Mouse (Mus musculus) hindbrain, embryonic 11.5 days (tissue): ENCODE measurements around the gene Tecta. TPM values are rescaled to one million over a fixed set of nuclear protein-coding genes. Genes with fewer than 3 reads are reported as not detected.

Experiments used
- ATAC-seq: fragments of 200-750 bp; cut with Nextera tagmentation; 2 replicates; pipeline ENCODE4 v1.8.0; 2017; ENCODE audit warnings: mild to moderate bottlenecking, moderate TSS enrichment, moderate library complexity; ENCODE audit not compliant: low FRiP score
- DNase-seq: peaks from one replicate; pipeline ENCODE4 v3.0.0-alpha.2; 2015; ENCODE audit warnings: low spot score
- H3K27ac ChIP-seq: fragments of 300-500 bp; sonication (generic); 2 replicates; pipeline ENCODE4 v1.5.1; 2014; ENCODE audit warnings: mild to moderate bottlenecking, low read depth, low read length
- H3K27me3 ChIP-seq: fragments of 300-500 bp; sonication (generic); 2 replicates; pipeline ENCODE4 v1.6.1; 2014; ENCODE audit warnings: mild to moderate bottlenecking, low read length, moderate library complexity, mixed read lengths; ENCODE audit not compliant: control insufficient read depth, insufficient read depth
- H3K36me3 ChIP-seq: fragments of 300-500 bp; sonication (generic); 2 replicates; pipeline ENCODE4 v1.6.1; 2014; ENCODE audit warnings: mild to moderate bottlenecking, low read length, moderate library complexity, mixed read lengths; ENCODE audit not compliant: control insufficient read depth, insufficient read depth
- H3K4me1 ChIP-seq: fragments of 300-500 bp; sonication (generic); replicated peaks from 2 replicates; pipeline ENCODE4 v1.6.1; 2014; ENCODE audit warnings: low read length, mixed read lengths; ENCODE audit not compliant: control insufficient read depth, insufficient read depth
- H3K4me2 ChIP-seq: fragments of 300-500 bp; sonication (generic); replicated peaks from 2 replicates; pipeline ENCODE4 v1.6.1; 2014; ENCODE audit warnings: mild to moderate bottlenecking, low read depth, low read length
- H3K4me3 ChIP-seq: fragments of 300-500 bp; sonication (generic); 2 replicates; pipeline ENCODE4 v1.5.1; 2014; ENCODE audit warnings: low read depth, low read length
- H3K9ac ChIP-seq: fragments of 300-500 bp; sonication (generic); 2 replicates; pipeline ENCODE4 v1.6.1; 2014; ENCODE audit warnings: low read depth, low read length
- H3K9me3 ChIP-seq: fragments of 300-500 bp; sonication (generic); 2 replicates; pipeline ENCODE4 v1.6.1; 2016; ENCODE audit warnings: low read length; ENCODE audit not compliant: control insufficient read depth
- WGBS: fragments of 180-500 bp; shearing (Covaris S2); extraction: QIAGEN DNeasy Blood & Tissue Kit; methylation state at CpG from one replicate; pipeline ENCODE4 v1.1.7; 2014; 5-methylcytosine and 5-hydroxymethylcytosine counted together
- polyA plus RNA-seq: library from polyadenylated mRNA; unstranded; fragments of >200 nt; fragmentation: Nextera tagmentation; extraction: Ambion mirVana; gene quantifications from 2 replicates; pipeline ENCODE4 v1.2.1, GENCODE M21; 2014

Tecta gene
- polyA plus RNA-seq, 1 experiment from 2014 or later = 0.71 TPM

DNA sequence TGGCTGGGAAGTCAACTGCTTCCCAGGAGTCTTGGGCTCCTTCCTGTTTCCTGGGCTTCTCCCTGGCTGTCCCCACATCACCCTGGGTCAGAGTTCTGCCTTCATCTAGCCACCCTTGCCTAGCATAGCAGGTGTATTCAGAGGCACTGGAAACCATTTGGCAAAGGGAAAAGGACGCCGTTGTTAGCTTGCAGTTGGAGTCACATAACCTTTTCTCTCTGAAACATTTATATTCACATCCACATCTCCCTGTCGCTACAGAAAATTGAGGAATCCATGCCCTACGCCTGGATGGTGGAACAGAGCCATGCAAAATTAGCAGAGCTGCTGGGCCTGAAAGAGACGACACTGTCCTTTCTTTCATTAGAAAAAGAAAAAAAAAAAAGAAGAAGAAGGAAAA lies 17.7 kb downstream of the Tecta start:
- no peak for DNase-seq
- ATAC-seq = no peak
- H3K9me3 ChIP-seq = no peaks in the 10 kb centered on the region
- H3K4me2 ChIP-seq = no peak overlapping the region
- WGBS = 55% methylated on average over 5 of the region's 5 CpGs
- H3K27me3 ChIP-seq = no peaks in the 10 kb centered on the region; the same call in 1 of the 2 replicates
- no peaks in the 10 kb centered on the region for H3K36me3 ChIP-seq
- H3K4me3 ChIP-seq = no peak overlapping the region
- no peak overlapping the region for H3K27ac ChIP-seq
- no peaks in the 10 kb centered on the region for H3K4me1 ChIP-seq
- H3K9ac ChIP-seq = no peak overlapping the region

DNA sequence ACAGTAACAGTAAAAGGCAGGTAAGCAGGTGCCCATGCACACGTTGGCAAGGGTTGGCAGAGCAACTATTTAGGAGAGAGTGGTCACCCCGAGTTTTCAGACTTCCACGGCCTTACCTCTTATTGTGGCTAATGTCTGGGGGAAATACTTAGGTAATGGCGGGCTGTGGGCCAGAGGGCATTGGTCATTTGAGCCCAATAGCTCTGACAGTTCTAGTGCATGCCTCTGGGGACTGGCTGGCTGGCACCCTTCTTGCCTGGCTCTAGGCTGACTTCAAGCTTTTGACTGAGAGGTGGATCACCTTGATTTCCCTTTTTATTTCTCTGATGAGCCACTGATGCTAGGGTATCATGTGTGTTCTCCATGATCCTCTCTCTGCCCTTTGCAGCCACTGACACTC lies 21.7 kb downstream of the Tecta start:
- no peaks in the 10 kb centered on the region for H3K4me1 ChIP-seq
- no peak overlapping the region for H3K4me3 ChIP-seq
- no peak overlapping the region for H3K27ac ChIP-seq
- no peaks in the 10 kb centered on the region for H3K9me3 ChIP-seq
- H3K4me2 ChIP-seq = no peak overlapping the region
- H3K36me3 ChIP-seq = no peaks in the 10 kb centered on the region
- H3K27me3 ChIP-seq = no peaks in the 10 kb centered on the region; the same call in 1 of the 2 replicates
- no peak overlapping the region for H3K9ac ChIP-seq
- ATAC-seq (no peak), DNase-seq (no peak)
- WGBS = 92% methylated on average over 4 of the region's 4 CpGs

DNA sequence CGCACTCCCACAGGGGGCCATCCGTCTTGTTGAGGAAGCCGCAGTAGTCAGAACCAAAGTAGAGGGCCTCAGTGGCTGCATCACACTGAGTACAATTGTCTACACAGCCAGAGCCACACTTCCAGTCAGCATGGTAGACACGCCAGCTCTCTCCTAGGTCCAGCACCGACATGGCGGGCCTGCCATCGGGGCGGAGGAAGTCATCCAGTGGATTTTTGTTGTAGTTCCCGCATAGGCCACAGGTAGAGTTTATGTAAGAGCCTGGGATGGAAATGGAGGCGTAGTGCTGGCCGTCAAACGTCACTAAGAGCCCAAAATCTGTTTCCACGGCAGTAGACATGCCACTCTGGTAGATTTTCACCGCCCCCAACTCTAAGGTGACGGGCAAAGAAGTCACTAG lies 22.1 kb downstream of the Tecta start:
- DNase-seq (no peak), ATAC-seq (no peak)
- Histone ChIP-seq H3K9ac (no peak overlapping the region), H3K36me3 (no peaks in the 10 kb centered on the region), H3K4me1 (no peaks in the 10 kb centered on the region), H3K27ac (no peak overlapping the region), H3K9me3 (no peaks in the 10 kb centered on the region), H3K4me2 (no peak overlapping the region), H3K27me3 (no peaks in the 10 kb centered on the region), H3K4me3 (no peak overlapping the region)
- WGBS = 91% methylated on average over 15 of the region's 15 CpGs

DNA sequence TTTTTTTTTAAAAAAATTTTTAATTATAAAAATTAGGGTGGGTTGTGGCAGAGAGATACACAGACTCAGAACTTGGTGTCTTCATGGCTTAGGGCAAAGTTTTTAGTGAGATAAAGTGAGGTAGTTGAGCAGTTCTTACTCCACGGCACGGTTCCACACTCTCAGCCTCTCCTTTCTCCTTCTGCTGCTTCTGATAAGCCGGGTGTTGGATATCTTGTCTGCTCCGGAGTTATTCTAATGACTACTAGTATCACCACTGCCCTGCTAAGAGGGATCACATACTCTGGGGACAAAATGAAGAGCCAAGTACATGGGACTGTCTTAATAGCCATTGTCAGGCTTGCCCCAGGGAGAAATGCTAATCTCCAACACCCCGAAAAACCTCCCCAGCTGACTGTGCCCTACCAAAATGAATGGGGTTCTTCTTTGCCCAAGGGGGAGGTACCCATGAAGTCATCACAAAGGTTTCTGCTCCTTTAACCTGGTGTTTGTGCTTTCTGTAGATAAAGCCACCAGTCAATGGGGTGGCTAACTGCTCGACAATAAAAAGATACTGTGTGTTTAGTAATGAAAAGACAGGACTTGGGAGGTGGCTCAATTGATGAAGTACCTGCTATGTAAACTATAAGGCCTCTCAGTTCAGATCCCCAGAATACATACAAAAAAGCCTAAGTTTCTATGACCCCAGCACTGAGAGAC lies 27.9 kb downstream of the Tecta start:
- Histone ChIP-seq H3K27ac (no peak overlapping the region), H3K4me3 (no peak overlapping the region), H3K36me3 (no peaks in the 10 kb centered on the region), H3K9ac (no peak overlapping the region), H3K4me2 (no peak overlapping the region), H3K27me3 (no peaks in the 10 kb centered on the region), H3K4me1 (no peaks in the 10 kb centered on the region), H3K9me3 (no peaks in the 10 kb centered on the region)
- 79% methylated on average over 6 of the region's 6 CpGs for WGBS
- ATAC-seq (no peak), DNase-seq (no peak)

DNA sequence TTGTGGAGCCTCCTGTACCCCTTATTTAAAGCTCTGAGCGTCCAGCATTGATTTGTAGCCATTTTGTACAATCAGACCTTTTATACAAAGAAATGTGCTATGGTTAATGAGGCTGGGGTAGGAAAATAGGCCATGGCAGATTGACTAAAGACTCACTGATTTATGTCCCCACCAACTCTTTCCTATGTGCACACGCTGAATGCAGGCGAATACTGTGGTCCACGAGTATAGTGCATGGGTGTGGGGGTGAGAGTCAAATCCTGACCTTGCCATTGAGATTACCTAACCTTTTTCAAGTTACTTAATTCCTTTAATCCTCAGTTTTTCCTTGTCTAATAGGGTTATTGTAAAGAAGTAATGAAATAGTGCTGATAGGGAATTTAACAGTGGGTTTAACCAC lies 42.1 kb downstream of the Tecta start:
- H3K4me1 ChIP-seq = no peaks in the 10 kb centered on the region

DNA sequence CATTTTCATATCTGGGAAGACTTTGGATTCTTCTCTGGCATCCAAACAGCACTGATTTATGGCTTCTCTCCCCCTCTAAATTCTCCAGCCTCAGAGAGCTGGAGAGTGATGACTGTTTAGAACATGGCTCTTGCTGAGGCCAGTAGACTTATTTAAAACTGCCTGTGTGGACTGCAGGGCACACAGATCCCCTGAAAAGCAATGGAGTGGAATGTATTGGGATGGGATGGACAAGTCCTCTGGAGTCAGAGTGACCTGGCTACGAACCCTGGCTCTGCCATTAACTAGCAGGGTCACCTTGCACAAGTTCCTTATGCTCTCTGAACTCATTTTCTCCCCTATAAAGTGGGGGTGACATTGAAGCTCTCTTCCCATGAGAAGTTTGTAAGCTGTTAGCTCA lies 44.9 kb downstream of the Tecta start:
- Histone ChIP-seq H3K36me3 (no peaks in the 10 kb centered on the region), H3K4me2 (no peak overlapping the region), H3K4me1 (no peaks in the 10 kb centered on the region), H3K27ac (no peak overlapping the region), H3K9ac (no peak overlapping the region), H3K27me3 (no peaks in the 10 kb centered on the region), H3K9me3 (no peaks in the 10 kb centered on the region), H3K4me3 (no peak overlapping the region)
- 77% methylated on average over 1 of the region's 1 CpGs for WGBS
- DNase-seq (no peak), ATAC-seq (no peak)

More for the DNA sequence above, 42.1 kb downstream of the Tecta start:
- no peaks in the 10 kb centered on the region for H3K9me3 ChIP-seq
- DNase-seq (no peak), ATAC-seq (no peak)
- no peaks in the 10 kb centered on the region for H3K27me3 ChIP-seq
- no peaks in the 10 kb centered on the region for H3K36me3 ChIP-seq
- H3K9ac ChIP-seq = no peak overlapping the region
- H3K27ac ChIP-seq = no peak overlapping the region
- no peak overlapping the region for H3K4me3 ChIP-seq
- H3K4me2 ChIP-seq = no peak overlapping the region
- WGBS = 77% methylated on average over 4 of the region's 4 CpGs

DNA sequence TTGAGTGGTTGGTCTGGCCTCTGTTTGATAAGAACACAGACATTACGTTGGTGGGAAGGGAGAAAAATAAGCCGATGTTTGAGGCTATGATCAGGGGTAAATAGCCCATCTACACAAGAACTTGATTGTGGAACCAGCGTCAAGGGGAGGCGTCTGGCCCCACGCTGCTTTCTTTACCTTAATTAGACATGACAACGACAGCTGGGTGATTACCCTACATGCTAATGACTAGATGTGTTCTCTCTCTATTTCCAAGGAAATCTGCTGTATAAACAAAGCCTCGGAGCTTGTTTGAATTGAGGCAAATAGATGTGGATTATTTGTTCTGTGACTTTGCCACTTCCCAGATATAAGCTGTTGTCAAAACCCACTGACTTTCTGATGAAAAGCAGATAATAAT lies 49.9 kb downstream of the Tecta start:
- Histone ChIP-seq H3K27ac (no peak overlapping the region), H3K4me2 (no peak overlapping the region), H3K9ac (no peak overlapping the region), H3K27me3 (no peaks in the 10 kb centered on the region), H3K9me3 (no peaks in the 10 kb centered on the region), H3K4me1 (no peaks in the 10 kb centered on the region), H3K36me3 (no peaks in the 10 kb centered on the region), H3K4me3 (no peak overlapping the region)
- WGBS = 63% methylated on average over 7 of the region's 7 CpGs
- DNase-seq = no peak
- ATAC-seq = no peak

DNA sequence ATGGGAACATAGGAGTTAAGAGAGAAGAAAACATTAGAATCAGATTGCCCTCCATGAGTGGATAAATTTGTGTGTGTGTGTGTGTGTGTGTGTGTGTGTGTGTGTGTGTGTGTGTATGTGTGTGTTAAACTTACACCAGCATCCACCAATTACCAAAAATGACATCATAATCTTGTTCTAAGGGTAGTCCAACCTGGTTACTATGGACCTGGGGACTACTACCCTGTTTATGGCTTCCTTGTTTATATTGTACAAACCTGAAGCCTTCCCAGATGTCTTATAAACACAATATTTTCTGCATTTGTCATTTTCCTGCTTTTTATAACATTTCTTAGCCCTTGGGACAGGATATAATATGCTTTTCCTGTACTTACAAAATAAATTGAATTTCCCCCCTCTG lies 53.4 kb downstream of the Tecta start:
- ATAC-seq (no peak), DNase-seq (no peak)
- Histone ChIP-seq H3K27ac (no peak overlapping the region), H3K27me3 (no peaks in the 10 kb centered on the region), H3K9me3 (no peaks in the 10 kb centered on the region), H3K36me3 (no peaks in the 10 kb centered on the region), H3K9ac (no peak overlapping the region), H3K4me2 (no peak overlapping the region), H3K4me3 (no peak overlapping the region), H3K4me1 (no peaks in the 10 kb centered on the region)

DNA sequence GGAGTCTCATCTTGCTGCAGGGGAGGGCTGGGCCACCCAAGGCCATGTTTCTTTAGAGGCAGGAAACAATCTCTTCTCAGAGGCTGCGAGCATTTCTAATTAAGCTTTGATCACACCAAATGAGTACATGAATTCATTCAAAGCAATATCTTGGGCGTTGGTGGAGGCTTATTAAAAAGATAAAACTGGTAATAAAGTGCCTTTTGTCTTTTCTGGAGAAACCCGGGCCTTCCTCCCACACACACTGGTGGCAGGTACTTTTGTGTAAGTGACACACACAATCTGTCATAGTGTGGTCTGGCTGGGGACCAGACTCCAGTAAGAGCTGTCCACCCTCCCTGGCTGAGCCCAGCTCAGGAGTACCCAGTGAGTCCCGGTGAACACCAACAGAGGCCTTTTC lies 60.6 kb downstream of the Tecta start:
- Histone ChIP-seq H3K4me1 (no peaks in the 10 kb centered on the region), H3K9me3 (no peaks in the 10 kb centered on the region), H3K9ac (no peak overlapping the region), H3K4me2 (no peak overlapping the region), H3K36me3 (no peaks in the 10 kb centered on the region), H3K27ac (no peak overlapping the region), H3K27me3 (no peaks in the 10 kb centered on the region), H3K4me3 (no peak overlapping the region)
- ATAC-seq = no peak
- WGBS = 63% methylated on average over 4 of the region's 4 CpGs
- DNase-seq = no peak
